Mouse (Mus musculus) cortical plate, adult 2 months (tissue): Measurements from ENCODE around the gene Hrh2. TPM values are rescaled to one million over a fixed set of nuclear protein-coding genes. Genes with fewer than 3 reads are reported as not detected.

ENCODE experiments used
- H3K27ac ChIP-seq: fragments of 200-500 bp; 2 replicates; pipeline ENCODE4 v1.5.1; 2012; ENCODE audit warnings: low read length, control low read depth, inconsistent platforms; ENCODE audit not compliant: insufficient read depth
- H3K4me1 ChIP-seq: fragments of 200-500 bp; 2 replicates; pipeline ENCODE4 v1.6.1; 2011; ENCODE audit warnings: low read length; ENCODE audit not compliant: control insufficient read depth, insufficient read depth
- H3K4me3 ChIP-seq: fragments of 200-500 bp; 2 replicates; pipeline ENCODE4 v1.5.1; 2011; ENCODE audit warnings: mild to moderate bottlenecking, low read length, control low read depth; ENCODE audit not compliant: insufficient read depth
- CTCF ChIP-seq: fragments of 200-500 bp; IDR thresholded peaks from 2 replicates; pipeline ENCODE4 v1.5.1; 2011; ENCODE audit warnings: mild to moderate bottlenecking, control low read depth, low read length; ENCODE audit not compliant: insufficient read depth; ENCODE audit errors: extremely low read depth
- POLR2A ChIP-seq: fragments of 200-500 bp; IDR thresholded peaks from 2 replicates; pipeline ENCODE4 v1.6.1; 2011; ENCODE audit warnings: mild to moderate bottlenecking, low read length, control low read depth; ENCODE audit not compliant: insufficient read depth; ENCODE audit errors: extremely low read depth
- polyA plus RNA-seq: library from polyadenylated mRNA; depleted of rRNA; stranded (reverse); fragments of >200 nt; gene quantifications from 2 replicates; pipeline ENCODE4 v1.2.3, GENCODE M21; 2012

Gene Hrh2
- polyA plus RNA-seq, 1 experiment, result 14.2 TPM

GRCm38 (mm10) chr13:54173941-54174340 is 18.0 kb upstream of the Hrh2 start:
- Histone ChIP-seq H3K4me3 (no peak overlapping the region), H3K27ac (no peak overlapping the region), H3K4me1 (peaks cover 1% of the 10 kb centered on the region; the same call in 1 of the 2 replicates)
- no peak for TF ChIP-seq CTCF
- TF ChIP-seq POLR2A, result no peak

GRCm38 (mm10) chr13:54174703-54175102 is 17.2 kb upstream of the Hrh2 start:
- Histone ChIP-seq H3K4me3 (no peak overlapping the region), H3K27ac (no peak overlapping the region), H3K4me1 (peaks cover 1% of the 10 kb centered on the region; the same call in 1 of the 2 replicates)
- TF ChIP-seq CTCF (no peak), POLR2A (no peak)

- H3K4me1 ChIP-seq, result peaks cover 1% of the 10 kb centered on the region; the same call in 1 of the 2 replicates
- H3K4me3 ChIP-seq, result no peak overlapping the region
- no peak overlapping the region for H3K27ac ChIP-seq
- no peak for TF ChIP-seq POLR2A
- TF ChIP-seq CTCF, result no peak
Observed at GRCm38 (mm10) chr13:54175426-54175825, 16.5 kb upstream of the Hrh2 start.

- no peak overlapping the region for H3K4me3 ChIP-seq
- peaks cover 1% of the 10 kb centered on the region; the same call in 1 of the 2 replicates for H3K4me1 ChIP-seq
- TF ChIP-seq POLR2A (no peak), CTCF (no peak)
- no peak overlapping the region for H3K27ac ChIP-seq
Observed at GRCm38 (mm10) chr13:54176406-54177020, 15.4 kb upstream of the Hrh2 start.

DNA sequence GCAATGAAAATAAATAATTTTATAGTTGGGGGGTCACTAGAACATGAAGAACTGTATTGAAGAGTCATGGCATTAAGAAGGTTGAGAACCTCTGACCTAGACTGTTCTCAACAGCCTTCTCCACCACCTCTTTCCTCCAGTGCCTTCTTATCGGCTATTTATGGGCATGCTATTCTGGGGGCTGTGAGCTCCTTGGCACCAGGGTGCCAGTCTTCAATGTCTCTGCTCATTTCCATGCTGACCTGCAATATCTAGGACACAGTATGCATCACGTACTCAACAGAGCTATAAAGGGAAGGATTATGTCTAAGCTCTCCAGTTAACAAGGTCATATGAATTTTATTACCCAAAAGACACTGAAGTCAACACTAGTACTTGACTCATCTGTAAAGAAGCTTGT is 14.6 kb upstream of the Hrh2 start:
- no peak for TF ChIP-seq POLR2A
- no peak for TF ChIP-seq CTCF

GRCm38 (mm10) chr13:54178647-54179046 is 13.3 kb upstream of the Hrh2 start:
- Histone ChIP-seq H3K4me1 (peaks cover 1% of the 10 kb centered on the region; the same call in 1 of the 2 replicates), H3K27ac (no peak overlapping the region), H3K4me3 (no peak overlapping the region)
- no peak for TF ChIP-seq CTCF
- no peak for TF ChIP-seq POLR2A

More for the DNA sequence above, 14.6 kb upstream of the Hrh2 start:
- no peak overlapping the region for H3K27ac ChIP-seq
- H3K4me1 ChIP-seq, result peaks cover 1% of the 10 kb centered on the region; the same call in 1 of the 2 replicates
- no peak overlapping the region for H3K4me3 ChIP-seq

- TF ChIP-seq CTCF (no peak), POLR2A (no peak)
- Histone ChIP-seq H3K4me1 (peaks cover 1% of the 10 kb centered on the region; the same call in 1 of the 2 replicates), H3K27ac (no peak overlapping the region), H3K4me3 (no peak overlapping the region)
Observed at GRCm38 (mm10) chr13:54179971-54180370, 12.0 kb upstream of the Hrh2 start.

- Histone ChIP-seq H3K27ac (no peak overlapping the region), H3K4me3 (no peak overlapping the region), H3K4me1 (peaks cover 1% of the 10 kb centered on the region; the same call in 1 of the 2 replicates)
- TF ChIP-seq CTCF, result no peak
- TF ChIP-seq POLR2A, result no peak
Observed at GRCm38 (mm10) chr13:54180461-54180860, 11.5 kb upstream of the Hrh2 start.

GRCm38 (mm10) chr13:54181318-54181717 is 10.6 kb upstream of the Hrh2 start:
- TF ChIP-seq CTCF, result no peak
- H3K4me3 ChIP-seq, result no peak overlapping the region
- H3K27ac ChIP-seq, result no peak overlapping the region
- no peaks in the 10 kb centered on the region; the same call in 1 of the 2 replicates for H3K4me1 ChIP-seq

- Histone ChIP-seq H3K4me3 (no peak overlapping the region), H3K27ac (no peak overlapping the region), H3K4me1 (no peaks in the 10 kb centered on the region; the same call in 1 of the 2 replicates)
- TF ChIP-seq CTCF, result no peak
- TF ChIP-seq POLR2A, result no peak
Observed at GRCm38 (mm10) chr13:54181947-54182346, 10.0 kb upstream of the Hrh2 start.
